Mouse (Mus musculus) neural tube, embryonic 12.5 days (tissue): Measurements from ENCODE around the gene Ogfod3. TPM values are rescaled to one million over a fixed set of nuclear protein-coding genes. Genes with fewer than 3 reads are reported as not detected.

Experiments
- ATAC-seq: fragments of 200-750 bp; cut with Nextera tagmentation; 2 replicates; pipeline ENCODE4 v1.8.0; 2017; ENCODE audit warnings: low read depth, mild to moderate bottlenecking, moderate TSS enrichment, moderate library complexity; ENCODE audit not compliant: low FRiP score
- H3K27ac ChIP-seq: fragments of 300-500 bp; sonication (generic); 2 replicates; pipeline ENCODE4 v1.5.1; 2016
- H3K27me3 ChIP-seq: fragments of 300-500 bp; sonication (generic); replicated peaks from 2 replicates; pipeline ENCODE4 v1.6.1; 2016; ENCODE audit warnings: mild to moderate bottlenecking
- H3K36me3 ChIP-seq: fragments of 300-500 bp; sonication (generic); 2 replicates; pipeline ENCODE4 v1.6.1; 2016; ENCODE audit warnings: mild to moderate bottlenecking
- H3K4me1 ChIP-seq: fragments of 300-500 bp; sonication (generic); 2 replicates; pipeline ENCODE4 v1.6.1; 2016
- H3K4me2 ChIP-seq: fragments of 300-500 bp; sonication (generic); replicated peaks from 2 replicates; pipeline ENCODE4 v1.6.1; 2016; ENCODE audit warnings: mild to moderate bottlenecking
- H3K4me3 ChIP-seq: fragments of 300-500 bp; sonication (generic); 2 replicates; pipeline ENCODE4 v1.5.1; 2016
- H3K9ac ChIP-seq: fragments of 300-500 bp; sonication (generic); 2 replicates; pipeline ENCODE4 v1.6.1; 2016; ENCODE audit warnings: mild to moderate bottlenecking
- H3K9me3 ChIP-seq: fragments of 300-500 bp; sonication (generic); 2 replicates; pipeline ENCODE4 v1.6.1; 2016; ENCODE audit warnings: mild to moderate bottlenecking
- WGBS: fragments of 180-500 bp; shearing (Covaris S2); methylation state at CpG from one replicate; pipeline ENCODE4 v1.1.7; 2016; 5-methylcytosine and 5-hydroxymethylcytosine counted together
- polyA plus RNA-seq: library from polyadenylated mRNA; unstranded; fragments of >200 nt; fragmentation: Nextera tagmentation; extraction: Ambion mirVana; gene quantifications from 2 replicates; pipeline ENCODE4 v1.2.1, GENCODE M21; 2016

The Ogfod3 gene
- polyA plus RNA-seq, 1 experiment from 2014 or later, result 18.2 TPM

GRCm38 (mm10) chr11:121143325-121144015 lies 61.0 kb downstream of the Ogfod3 start:
- Histone ChIP-seq H3K4me3 (no peak overlapping the region), H3K27me3 (no peaks in the 10 kb centered on the region; the same call in 1 of the 2 replicates), H3K36me3 (no peaks in the 10 kb centered on the region), H3K9me3 (no peaks in the 10 kb centered on the region), H3K4me1 (no peaks in the 10 kb centered on the region), H3K4me2 (no peak overlapping the region), H3K9ac (no peak overlapping the region), H3K27ac (no peak overlapping the region)
- 78% methylated on average over 9 of the region's 9 CpGs for WGBS
- no peak for ATAC-seq

GRCm38 (mm10) chr11:121138732-121139131 lies 65.8 kb downstream of the Ogfod3 start:
- Histone ChIP-seq H3K9ac (no peak overlapping the region), H3K4me3 (no peak overlapping the region)
- WGBS, result 58% methylated on average over 6 of the region's 6 CpGs

GRCm38 (mm10) chr11:121137682-121138081 lies 66.8 kb downstream of the Ogfod3 start:
- H3K9ac ChIP-seq, result no peak overlapping the region
- no peaks in the 10 kb centered on the region; the same call in 1 of the 2 replicates for H3K27me3 ChIP-seq
- no peaks in the 10 kb centered on the region for H3K4me1 ChIP-seq
- no peak overlapping the region for H3K4me3 ChIP-seq
- H3K4me2 ChIP-seq, result no peak overlapping the region
- no peak for ATAC-seq
- H3K9me3 ChIP-seq, result no peaks in the 10 kb centered on the region
- no peak overlapping the region for H3K27ac ChIP-seq
- 89% methylated on average over 5 of the region's 5 CpGs for WGBS
- no peaks in the 10 kb centered on the region for H3K36me3 ChIP-seq

More at GRCm38 (mm10) chr11:121138732-121139131, 65.8 kb downstream of the Ogfod3 start:
- Histone ChIP-seq H3K27ac (no peak overlapping the region), H3K27me3 (no peaks in the 10 kb centered on the region; the same call in 1 of the 2 replicates), H3K9me3 (no peaks in the 10 kb centered on the region), H3K4me1 (no peaks in the 10 kb centered on the region), H3K36me3 (no peaks in the 10 kb centered on the region), H3K4me2 (no peak overlapping the region)
- ATAC-seq, result no peak

GRCm38 (mm10) chr11:121134600-121134999 lies 69.9 kb downstream of the Ogfod3 start:
- Histone ChIP-seq H3K4me1 (no peaks in the 10 kb centered on the region), H3K4me2 (no peak overlapping the region), H3K27ac (no peak overlapping the region), H3K9ac (no peak overlapping the region), H3K27me3 (no peaks in the 10 kb centered on the region; the same call in 1 of the 2 replicates), H3K36me3 (no peaks in the 10 kb centered on the region), H3K9me3 (no peaks in the 10 kb centered on the region), H3K4me3 (no peak overlapping the region)
- WGBS, result 16% methylated on average over 1 of the region's 1 CpGs
- ATAC-seq, result no peak

GRCm38 (mm10) chr11:121129616-121130015 lies 74.9 kb downstream of the Ogfod3 start:
- Histone ChIP-seq H3K9ac (no peak overlapping the region), H3K4me3 (no peak overlapping the region), H3K4me1 (no peaks in the 10 kb centered on the region), H3K27me3 (no peaks in the 10 kb centered on the region), H3K4me2 (no peak overlapping the region), H3K9me3 (no peaks in the 10 kb centered on the region), H3K36me3 (no peaks in the 10 kb centered on the region), H3K27ac (no peak overlapping the region)
- ATAC-seq, result no peak
- 74% methylated on average over 1 of the region's 1 CpGs for WGBS

Other genes with a start within 250 kb of the Ogfod3 start
- 157 TPM in 2 replicates for gene Csnk1d, start 213.4 kb downstream of the Ogfod3 start, polyA plus RNA-seq
- gene Cd7, start 165.3 kb downstream of the Ogfod3 start, polyA plus RNA-seq, result 0.34 and 0.47 TPM in 2 replicates
- not detected in 2 replicates for gene Sectm1b, start 141.1 kb downstream of the Ogfod3 start, polyA plus RNA-seq
- gene Sectm1a, start 123.5 kb downstream of the Ogfod3 start, polyA plus RNA-seq, result not detected in 2 replicates
- not detected in 2 replicates for gene Tex19.2, start 86.0 kb downstream of the Ogfod3 start, polyA plus RNA-seq
- not detected in 2 replicates for gene Tex19.1, start 58.6 kb downstream of the Ogfod3 start, polyA plus RNA-seq
- 0.25 and 0.46 TPM in 2 replicates for gene Uts2r, start 44.4 kb downstream of the Ogfod3 start, polyA plus RNA-seq
- 12.2 and 13.1 TPM in 2 replicates for gene Hexdc, start 278 bp downstream of the Ogfod3 start, polyA plus RNA-seq
- 41.2 and 42.1 TPM in 2 replicates for gene Cybc1, start 24.6 kb upstream of the Ogfod3 start, polyA plus RNA-seq
- 90.2 and 96.2 TPM in 2 replicates for gene Narf, start 32.5 kb upstream of the Ogfod3 start, polyA plus RNA-seq
- gene Foxk2, start 55.3 kb upstream of the Ogfod3 start, polyA plus RNA-seq, result 15.2 and 15.3 TPM in 2 replicates
- 88.8 and 91.2 TPM in 2 replicates for gene Wdr45b, start 149.7 kb upstream of the Ogfod3 start, polyA plus RNA-seq
- 6.4 and 6.6 TPM in 2 replicates for gene Rab40b, start 183.5 kb upstream of the Ogfod3 start, polyA plus RNA-seq
- 7.1 and 9.7 TPM in 2 replicates for gene Fn3krp, start 216.7 kb upstream of the Ogfod3 start, polyA plus RNA-seq
- gene Fn3k, start 230.2 kb upstream of the Ogfod3 start, polyA plus RNA-seq, result 2.3 and 3.1 TPM in 2 replicates
- 63.1 and 65.3 TPM in 2 replicates for gene Tbcd, start 247.2 kb upstream of the Ogfod3 start, polyA plus RNA-seq